Mouse (Mus musculus): Measurements from ENCODE around the gene Gm20388.

The Gm20388 gene

DNA sequence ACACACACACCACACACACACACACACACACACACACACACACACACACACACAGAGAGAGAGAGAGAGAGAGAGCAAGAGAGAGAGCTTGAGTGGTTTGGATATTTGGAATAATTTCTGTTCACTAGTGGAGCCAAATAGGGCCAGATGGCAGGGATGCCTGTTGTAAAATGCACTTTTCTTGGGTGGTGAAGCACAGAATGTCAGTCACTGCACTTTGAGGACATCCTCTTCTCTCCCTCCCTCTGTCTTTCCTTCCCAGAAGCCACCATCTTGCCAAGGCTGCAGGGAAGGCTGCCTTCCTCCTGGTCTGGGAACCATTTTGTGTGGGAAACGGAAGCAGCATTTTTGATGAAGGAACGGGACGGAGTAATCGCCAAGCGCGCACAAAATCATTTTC is 1151.9 kb downstream of the Gm20388 start:
- no peak for DNase-seq (ENCODE audit: low spot score in 2 of 2)

DNA sequence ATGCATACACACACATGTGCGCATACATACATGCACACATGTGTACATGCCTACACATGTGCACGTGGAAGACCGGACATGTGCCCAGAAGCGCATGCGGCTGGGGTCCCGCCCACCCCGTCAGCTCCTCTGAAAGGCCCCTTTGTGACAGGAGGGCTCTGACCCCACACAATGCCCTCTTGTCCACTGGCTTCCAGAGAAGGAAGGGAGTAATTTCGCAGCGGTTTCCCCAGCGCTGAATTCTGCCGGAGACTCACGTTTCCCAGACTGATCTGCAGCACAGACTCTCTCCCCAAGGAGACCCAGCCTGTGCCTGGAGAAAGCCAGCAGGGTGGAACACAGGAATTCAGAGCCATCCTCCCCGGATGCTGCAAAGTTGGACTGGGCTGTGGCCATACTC is 1153.0 kb downstream of the Gm20388 start:
- no peak for DNase-seq (ENCODE audit: low spot score in 2 of 2)

DNA sequence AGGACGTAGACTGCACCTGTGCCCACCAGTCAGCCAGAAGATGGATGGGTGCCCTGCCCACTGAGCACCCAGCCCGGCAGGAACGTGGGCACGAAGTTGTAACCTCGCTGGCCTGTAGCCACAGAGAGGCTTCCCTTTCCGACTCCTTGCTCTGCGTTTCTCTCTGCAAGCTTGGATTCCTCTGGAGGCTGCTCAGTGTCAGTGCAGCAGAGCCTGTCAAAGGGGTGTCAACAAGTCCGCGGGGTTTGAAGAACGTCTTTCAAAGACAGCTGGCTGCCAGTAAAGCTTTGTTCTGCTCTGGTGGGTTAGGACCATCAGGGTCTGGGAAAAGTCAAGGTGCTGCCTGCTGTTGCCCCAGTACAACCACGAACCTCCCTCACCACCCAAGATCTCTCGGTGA is 1160.8 kb downstream of the Gm20388 start:
- DNase-seq (ENCODE audit: low spot score in 2 of 2), result no peak

DNA sequence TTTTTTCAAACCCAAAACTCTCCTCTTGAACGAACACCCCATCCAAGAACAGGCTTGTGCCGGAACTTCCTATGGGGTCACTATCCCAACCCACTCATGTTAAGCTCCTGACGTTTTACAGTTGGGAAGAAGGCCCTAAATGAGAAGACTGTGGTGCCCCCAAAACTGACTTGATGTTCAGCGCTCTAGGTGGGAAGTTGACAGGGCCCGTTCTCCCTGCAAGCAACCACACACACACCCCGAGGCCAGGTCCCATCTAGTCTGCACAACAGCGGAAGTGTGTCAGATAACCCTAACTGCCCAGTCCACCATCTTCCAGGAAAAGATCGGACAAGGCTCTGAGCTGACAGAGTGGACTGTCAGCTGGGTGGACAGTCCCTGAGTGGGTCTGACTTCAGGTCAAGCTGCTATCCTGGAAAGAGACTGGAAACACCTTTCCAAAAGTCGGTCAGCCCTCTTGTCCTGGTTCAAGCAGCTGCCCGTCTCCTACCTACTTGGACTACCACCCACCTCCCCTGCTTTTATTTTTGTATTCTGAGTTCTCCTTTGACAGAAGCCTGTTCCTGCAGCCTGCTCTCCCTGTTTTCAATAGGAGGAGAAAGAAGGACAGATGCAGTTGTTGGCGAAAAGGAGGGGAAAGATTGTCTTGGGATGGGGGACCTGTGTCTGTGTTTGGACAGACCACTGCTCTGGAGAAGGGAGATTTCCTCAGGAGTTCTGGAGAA is 1161.9 kb downstream of the Gm20388 start:
- DNase-seq (ENCODE audit: low spot score in 2 of 2), result no peak

DNA sequence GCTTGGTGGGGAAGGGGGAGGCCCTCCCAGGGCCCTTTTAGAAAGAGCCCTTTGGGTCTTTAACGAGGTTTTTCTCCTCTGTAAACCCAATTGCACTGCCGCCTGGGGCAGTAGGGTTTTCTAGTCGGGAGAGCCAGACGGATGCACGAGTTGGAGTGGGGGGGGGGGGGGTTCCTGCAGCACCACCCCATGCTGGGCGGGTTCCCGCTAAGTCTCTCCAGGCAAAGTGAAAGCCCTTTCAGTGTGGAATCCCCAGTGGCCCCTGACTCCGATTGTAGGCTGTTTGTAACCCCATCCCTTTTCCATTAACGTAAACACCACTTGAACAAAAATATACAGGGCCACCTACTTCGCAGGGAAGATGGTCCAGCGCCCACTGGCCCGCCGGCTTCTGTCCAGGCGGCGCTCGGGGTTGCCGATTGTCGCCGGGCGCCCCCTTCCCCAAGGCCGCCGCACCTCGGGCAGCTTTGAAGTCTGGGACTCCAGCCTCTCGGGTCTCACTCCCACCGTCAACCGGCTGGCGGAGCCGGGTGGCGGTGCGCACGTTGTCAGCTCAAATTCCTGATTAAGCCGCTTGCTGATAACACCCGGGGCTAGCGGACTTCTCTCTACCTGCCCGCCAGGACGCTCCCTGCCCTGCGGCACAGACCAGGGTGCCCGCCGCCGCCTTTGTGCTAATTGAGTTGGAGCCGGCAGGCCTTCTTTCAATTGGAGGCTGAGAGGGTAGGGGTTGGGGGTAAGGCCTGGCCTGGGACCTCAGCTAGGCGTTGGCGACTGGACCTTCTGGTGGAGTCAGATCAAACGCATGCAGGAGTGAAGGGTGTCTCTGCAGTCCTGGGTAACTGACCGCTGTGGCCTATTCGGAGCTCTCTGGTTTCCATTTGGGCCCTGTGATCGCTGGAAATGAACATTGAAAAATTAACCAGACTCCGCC is 1162.8 kb downstream of the Gm20388 start:
- DNase-seq (ENCODE audit: low spot score in 2 of 2), result no peak

DNA sequence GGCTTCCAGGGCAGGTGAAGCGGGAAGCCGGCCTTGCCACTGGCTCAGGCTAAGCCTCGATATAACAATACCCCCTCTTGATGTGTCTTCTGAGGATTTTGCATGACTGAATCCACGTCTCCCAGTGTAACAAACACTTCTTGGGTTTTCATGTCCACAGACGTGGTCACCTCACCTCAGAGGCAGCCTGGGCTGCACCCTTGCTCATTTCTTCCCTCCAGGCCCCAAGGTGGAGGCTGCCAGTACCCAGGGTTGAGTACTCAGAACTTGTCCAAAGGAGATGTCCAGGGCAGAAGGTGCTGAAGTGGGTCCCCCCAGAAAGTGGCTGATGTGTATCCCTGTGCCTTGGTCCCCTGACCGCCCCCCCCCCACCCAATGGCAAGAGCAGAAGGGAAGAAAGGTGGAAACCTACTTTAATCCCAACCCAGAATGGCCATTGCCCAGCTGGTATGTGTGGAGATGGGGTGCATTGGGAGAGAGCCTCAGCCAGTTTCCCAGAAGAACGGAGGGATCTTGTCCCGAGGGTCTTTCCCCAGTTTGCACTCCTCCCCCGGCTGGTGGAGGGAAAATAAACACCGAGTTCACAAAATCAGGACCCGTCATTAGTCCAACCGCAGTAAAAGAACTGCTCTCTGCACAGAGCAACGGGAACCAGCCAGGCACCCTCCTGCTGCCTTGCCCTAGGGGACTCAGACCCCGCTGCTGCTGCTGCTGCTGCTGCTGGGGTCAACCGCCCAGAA is 1163.6 kb downstream of the Gm20388 start:
- DNase-seq (ENCODE audit: low spot score in 2 of 2), result no peak

DNA sequence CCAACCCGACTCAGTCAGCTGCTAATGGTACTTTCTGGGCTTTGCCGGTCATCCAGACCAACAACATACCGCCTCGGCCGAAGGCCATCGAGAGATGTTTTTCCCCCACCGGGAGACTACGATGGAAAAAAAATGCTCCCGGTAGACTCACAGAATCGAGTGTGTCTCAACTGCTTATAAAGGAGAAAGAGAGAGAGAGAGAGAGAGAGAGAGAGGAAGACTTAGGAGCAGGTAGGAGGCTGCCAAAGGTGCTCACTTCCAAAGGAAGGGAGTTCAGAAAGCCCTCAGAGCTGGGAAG is 1164.2 kb downstream of the Gm20388 start:
- no peak for DNase-seq (ENCODE audit: low spot score in 2 of 2)

DNA sequence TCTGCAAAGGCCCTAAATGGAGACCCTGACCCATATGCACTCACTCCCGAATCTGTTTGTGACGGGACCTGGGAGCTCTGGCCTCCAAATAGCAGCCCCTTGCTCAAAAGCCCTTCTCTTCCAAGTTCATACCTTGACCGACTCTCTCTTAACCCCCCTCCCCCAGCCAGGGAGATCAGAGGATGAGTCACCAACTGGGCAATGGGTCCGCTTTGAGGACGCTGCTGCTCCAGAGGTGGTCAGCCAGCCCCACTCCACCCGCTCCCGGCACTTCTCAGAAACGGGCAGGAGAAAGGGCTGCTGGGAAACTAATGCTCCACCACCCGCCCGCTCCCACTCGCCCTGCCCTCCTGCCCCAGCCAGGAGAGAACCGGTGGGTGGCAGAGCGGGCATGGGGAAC is 1165.3 kb downstream of the Gm20388 start:
- no peak for DNase-seq (ENCODE audit: low spot score in 2 of 2)

DNA sequence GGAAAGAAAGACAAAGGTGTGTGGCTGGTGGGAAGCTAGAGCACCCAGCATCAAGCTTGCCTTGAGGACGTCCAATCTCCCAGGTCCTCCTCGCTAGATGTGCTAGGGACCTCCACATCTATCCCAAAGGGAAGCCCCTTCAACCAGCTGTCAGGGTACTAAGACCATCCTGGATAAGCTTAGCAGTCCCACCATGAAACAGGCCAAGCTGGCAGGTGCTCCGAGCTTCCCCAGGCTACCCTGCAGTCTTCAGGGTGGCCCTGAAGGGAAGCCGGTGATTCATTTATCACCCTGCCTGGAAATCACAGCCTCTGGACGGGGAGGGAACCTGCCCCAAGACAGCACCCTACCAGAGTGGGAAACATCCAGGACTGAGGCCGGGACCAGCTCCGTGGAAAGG is 1165.9 kb downstream of the Gm20388 start:
- no peak for DNase-seq (ENCODE audit: low spot score in 2 of 2)

DNA sequence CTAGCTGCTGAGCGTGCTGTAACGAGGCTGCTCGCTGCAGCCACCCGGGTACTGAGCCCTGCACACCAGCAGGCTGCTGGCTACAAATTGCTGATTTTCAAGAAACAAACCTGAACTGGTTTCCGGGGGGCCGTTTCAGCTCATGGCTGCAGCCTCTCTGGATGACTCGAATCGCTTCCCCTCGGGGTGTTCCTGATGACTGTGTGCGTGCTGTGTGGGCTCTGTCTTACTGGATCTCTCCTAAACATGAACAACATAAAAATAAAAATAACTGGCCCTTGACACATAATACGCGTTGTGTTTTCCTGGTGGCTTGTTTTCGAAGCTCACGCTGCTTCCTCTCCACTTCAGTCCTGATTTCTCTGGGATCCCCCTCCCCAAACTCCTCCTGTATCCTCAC is 1168.1 kb downstream of the Gm20388 start:
- no peak for DNase-seq (ENCODE audit: low spot score in 2 of 2)

DNA sequence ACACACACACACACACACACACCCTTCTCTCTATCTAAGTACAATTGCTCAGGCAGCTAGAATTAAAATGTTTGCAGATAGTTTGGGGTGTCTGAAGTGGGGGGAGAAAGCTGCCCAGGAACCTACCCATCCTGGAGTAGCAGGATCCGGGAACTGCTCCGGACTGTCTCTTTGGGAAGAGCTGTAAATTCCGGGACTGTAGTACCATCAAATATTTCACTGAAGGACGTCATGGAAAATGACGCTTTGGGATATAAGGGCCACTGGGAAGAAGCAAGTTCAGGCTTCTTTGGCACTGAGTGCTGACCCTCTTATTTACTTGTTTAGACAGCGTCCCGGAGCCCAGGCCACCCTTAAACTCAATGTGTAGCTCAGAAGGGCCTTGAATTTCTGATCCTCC is 1168.6 kb downstream of the Gm20388 start:
- DNase-seq (ENCODE audit: low spot score in 2 of 2), result no peak

DNA sequence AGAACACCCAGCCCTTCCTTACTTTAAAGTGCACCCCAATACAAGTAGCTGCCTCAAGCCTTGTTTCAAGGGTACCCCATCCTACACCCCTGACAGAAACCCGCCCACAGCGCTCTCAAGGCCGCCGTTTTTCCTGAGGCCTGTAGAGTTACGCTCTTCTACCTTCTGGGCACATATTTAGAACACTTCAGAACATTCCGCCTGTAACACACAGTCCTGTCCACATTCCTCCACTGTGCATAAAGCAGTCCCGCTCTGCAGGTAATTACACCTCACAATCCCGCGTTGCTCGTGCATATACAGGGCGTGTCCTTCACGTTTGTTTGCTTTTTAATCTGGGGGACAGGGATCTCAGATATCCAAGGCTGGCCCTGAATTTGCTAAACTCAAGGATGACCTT is 1169.3 kb downstream of the Gm20388 start:
- DNase-seq (ENCODE audit: low spot score in 2 of 2), result no peak

DNA sequence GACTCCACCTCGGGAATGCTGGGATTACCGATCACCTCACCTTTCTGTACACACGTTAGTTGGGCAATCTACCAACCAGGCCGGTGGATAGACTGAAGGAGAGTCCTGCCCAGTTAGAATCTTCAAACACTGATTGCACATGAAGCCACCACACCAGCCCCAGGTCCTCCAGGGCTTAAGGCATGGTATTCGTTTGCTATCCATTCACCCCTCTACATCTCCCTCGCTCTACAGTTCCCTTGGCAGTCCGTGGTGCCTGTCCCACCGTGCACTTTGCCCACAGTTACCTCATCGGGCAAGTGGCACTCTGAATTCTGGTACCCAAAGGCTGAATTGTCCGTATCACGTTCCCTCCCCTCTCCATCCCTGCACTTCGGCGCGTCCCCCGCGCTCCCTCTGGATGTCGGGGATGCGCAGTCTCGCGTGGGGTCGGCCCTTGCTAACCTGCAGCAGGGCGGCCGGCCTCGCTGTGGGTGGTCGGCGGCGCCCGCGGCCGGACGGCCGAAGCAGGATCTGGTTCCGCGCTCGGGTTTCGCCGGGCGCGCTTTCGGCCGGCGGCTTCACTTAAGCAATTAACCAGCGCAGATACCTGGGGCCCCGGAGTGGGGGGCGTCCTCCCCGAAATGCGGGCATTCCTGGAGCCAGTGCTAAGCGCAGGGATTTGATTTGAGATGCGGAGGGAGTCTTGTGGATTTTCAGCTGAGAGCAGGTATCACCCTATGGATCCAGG is 1169.9 kb downstream of the Gm20388 start:
- DNase-seq (ENCODE audit: low spot score in 2 of 2), result no peak

DNA sequence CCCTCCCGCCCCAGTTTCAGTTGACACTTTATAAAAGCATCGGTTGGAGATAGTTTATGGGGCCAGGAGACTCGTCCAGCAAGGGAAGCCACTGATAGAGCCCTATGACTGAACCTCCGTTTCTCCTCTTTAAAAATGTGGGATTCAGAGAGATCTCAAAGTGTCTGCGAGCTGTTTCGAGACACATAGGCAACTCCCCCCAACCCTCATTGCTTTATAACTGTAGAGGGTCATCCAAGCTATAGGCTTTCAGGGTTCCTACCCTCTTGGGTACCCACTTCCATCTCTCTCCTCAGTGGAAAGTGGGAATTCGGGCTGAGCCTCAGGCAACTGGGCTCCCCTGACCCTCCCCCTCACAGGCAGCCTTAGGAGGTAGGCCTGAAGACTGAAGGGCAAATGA is 1170.8 kb downstream of the Gm20388 start:
- DNase-seq (ENCODE audit: low spot score in 2 of 2), result no peak

DNA sequence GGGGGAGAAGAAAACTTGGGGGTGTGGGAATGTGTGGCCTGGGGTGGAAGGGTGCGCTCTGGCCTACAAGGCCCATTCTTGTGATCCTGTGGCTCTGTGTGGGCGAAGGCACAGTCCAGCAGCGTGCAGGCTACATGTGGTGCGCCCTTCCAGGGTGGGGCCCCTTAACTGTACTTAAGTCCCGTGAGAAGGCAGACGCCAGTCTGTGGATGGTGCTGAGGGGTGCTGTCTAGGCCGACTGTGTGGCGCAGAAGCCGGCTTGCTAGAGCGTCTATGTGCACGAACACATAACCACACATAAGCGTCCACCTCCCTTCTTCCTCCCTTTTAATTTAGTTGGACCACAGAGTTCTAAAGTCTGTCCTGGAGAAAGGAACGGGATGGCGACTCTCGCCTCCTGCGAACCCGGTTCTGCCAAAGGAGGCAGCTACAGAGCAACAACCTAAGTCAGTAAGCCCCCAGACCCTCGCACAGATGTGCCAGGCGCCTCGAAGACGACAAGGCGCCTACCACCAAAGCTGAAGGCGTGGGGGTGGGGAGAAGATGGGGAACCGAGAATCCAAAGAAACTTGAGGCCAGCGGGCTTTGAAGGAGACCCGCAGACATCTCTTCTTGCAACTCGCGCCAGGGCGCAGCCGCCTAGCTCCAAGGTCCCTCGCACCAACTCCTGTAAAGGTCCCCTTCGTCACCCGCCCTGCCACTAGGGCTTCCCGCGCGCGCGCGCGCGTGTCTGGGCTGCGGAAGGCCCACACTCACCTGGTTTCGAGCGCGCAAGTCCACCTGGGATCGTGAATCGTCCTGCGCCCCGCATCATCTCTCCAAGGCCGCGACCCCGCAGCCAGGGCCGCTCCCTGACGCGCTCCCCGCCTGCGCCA is 1171.8 kb downstream of the Gm20388 start:
- DNase-seq (ENCODE audit: low spot score in 2 of 2), result no peak

DNA sequence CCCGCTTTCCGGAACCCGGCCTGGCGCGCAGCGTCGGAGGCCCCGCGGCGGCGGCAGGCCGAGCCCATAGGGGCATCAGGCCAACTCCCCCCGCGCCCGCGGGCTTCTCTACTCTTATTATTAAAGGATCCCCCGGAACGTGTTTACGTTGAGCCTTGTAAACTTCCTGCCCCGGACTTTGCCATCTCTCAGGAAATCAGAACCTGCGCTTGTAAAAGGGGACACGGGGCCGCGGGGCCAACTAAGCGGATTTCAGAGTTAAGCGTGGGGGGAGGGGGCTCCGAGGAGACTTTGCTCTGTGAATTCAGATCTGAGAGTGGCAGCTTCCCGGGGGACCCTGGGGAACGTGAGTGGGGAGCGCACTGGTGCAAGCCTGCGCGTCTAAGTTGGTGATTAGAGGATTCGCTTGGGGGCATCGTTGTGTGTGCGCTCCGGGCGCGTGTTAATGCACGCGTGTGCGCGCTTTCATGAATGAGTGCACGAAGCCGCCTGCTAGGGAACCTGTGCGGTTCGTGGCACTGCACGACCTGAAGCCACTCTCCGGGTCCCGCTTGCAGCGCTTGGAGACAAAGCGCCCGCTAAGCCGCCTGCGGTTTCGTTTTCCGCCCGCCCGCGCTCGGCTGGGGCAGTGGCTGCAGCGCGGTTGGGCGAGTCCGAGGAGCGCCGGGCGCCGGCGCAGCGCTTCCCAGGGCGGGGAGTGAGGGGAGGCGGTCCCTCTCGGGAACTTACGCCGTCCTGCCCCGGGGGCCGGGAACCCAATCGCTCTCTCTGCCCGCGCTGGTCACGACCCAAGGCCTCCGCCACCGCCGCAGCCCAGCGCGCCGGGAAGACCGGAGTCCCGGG is 1172.7 kb downstream of the Gm20388 start:
- DNase-seq (ENCODE audit: low spot score in 2 of 2), result no peak

DNA sequence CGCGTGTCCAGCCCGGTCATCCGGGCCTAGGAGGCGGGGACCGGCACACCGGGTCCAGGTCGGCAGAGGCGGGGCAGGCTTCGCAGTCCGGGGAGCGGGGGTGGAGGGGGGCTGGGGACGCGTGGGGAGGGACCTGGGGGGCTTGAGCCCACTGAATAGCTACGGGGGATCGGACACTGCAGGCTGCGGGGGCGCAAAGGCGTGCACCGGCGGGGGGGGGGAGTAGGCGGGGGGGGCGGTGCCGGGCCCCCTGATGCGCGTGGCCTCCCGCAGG is 1173.2 kb downstream of the Gm20388 start:
- no peak for DNase-seq (ENCODE audit: low spot score in 2 of 2)

DNA sequence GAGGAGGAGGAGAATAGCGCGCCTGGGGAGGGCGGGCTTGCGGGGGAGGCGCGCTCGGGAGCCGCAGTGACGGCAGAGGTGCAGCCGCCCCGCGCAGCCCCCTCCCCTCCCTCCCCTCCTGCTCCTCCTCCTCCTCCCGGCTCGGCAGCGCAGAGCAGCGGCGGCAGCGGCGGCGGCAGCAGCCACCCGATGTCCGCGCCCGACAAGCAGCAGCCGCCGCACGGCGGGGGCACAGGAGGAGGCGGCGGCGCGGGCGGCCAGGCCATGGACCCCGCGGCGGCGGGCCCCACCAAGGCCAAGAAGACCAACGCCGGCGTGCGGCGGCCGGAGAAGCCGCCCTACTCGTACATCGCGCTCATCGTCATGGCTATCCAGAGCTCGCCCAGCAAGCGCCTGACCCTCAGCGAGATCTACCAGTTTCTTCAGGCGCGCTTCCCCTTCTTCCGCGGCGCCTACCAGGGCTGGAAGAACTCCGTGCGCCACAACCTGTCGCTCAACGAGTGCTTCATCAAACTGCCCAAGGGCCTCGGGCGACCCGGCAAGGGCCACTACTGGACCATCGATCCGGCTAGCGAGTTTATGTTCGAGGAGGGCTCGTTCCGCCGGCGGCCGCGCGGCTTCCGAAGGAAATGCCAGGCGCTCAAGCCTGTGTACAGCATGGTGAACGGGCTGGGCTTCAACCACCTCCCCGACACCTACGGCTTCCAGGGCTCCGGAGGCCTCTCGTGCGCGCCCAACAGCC is 1173.7 kb downstream of the Gm20388 start, which contains the start of gene Foxf1:
Gene Foxf1, plus strand, starts transcription at position 177 of the 742 bp plus-strand sequence.
- DNase-seq (ENCODE audit: low spot score in 2 of 2), result no peak

DNA sequence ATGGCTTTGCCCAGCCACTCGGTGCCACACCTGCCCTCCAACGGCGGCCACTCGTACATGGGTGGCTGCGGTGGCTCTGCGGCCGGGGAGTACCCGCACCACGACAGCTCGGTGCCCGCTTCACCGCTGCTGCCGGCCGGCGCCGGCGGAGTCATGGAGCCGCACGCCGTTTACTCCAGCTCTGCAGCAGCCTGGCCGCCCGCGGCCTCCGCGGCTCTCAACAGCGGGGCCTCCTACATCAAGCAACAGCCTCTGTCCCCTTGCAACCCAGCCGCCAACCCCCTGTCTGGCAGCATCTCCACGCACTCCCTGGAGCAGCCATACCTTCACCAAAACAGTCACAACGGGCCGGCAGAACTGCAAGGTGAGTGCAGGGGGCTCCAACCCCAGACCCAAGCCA is 1174.4 kb downstream of the Gm20388 start:
- no peak for DNase-seq (ENCODE audit: low spot score in 2 of 2)

DNA sequence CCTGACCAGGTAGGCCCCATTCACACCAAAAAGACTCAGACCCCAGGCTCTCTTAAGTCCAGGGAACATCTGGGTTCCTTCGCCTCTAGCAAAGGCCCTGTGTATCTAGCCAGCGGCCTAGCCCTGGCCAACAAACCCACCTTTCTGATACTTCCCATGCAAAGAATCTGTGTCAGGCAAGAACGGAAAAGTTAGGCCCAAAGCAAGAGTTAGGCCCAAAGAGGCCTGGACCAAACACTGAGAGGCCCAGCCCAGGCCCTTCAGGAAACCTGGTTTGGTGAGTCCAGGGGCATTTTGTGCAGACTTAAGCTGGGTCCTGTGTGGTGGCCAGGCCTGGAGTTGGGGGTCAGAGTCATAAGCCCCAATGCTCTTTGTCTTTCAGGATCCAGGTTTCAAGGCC is 1174.9 kb downstream of the Gm20388 start:
- no peak for DNase-seq (ENCODE audit: low spot score in 2 of 2)

All from frontal cortex, postnatal 25 days (tissue).